In genomic region chr11:98752562-98753140, GRCm38 (mm10) we compare ENCODE assay signal across 10 mouse cellular contexts. TPM values are rescaled to one million over a fixed set of nuclear protein-coding genes. Genes with fewer than 3 reads are reported as not detected.
A peak's percentile ranks its signal among the peaks of the same experiment; 100 is the strongest.
DNase-seq lines count a peak whose midpoint lies in the region; ATAC-seq lines count a peak whose summit lies in the region.
"Had no signal": no experiment of that assay in that cellular context is flagged by ENCODE, and none has a peak within 500 bp of the region (broad histone marks: within the 10 kb centered on the region; RNA-seq: fewer than 3 reads in every experiment).

No protein-coding gene starts in this region.

- no peak for DNase-seq in forebrain, embryonic 11.5 days (ENCODE audit: low spot score)
- no peak for DNase-seq in liver, embryonic 11.5 days (ENCODE audit: low spot score)
- DNase-seq in liver, result no peak
- DNase-seq in adrenal gland, postnatal 10 days, result no peak

- ATAC-seq in forebrain, embryonic 13.5 days, result no peak
- no peak for ATAC-seq in forebrain, embryonic 11.5 days (replicated peaks; ENCODE audit: low FRiP score)
- ATAC-seq in liver, embryonic 11.5 days (replicated peaks; ENCODE audit: low FRiP score), result no peak
- no peak for ATAC-seq in intestine, embryonic 15.5 days
- no peak for ATAC-seq in neural tube, embryonic 15.5 days (ENCODE audit: low FRiP score)
- no peak for ATAC-seq in CD4-positive, CD25-positive, alpha-beta regulatory T cell, adult 4 months

- H3K9ac ChIP-seq in forebrain, embryonic 13.5 days, result peak overlapping the region; percentile 8; the same call in 1 of the 2 replicates
- no peak overlapping the region for H3K9ac ChIP-seq in forebrain, embryonic 11.5 days (ENCODE audit: low read length)
- peak overlapping the region; percentile 65 for H3K9ac ChIP-seq in liver, embryonic 11.5 days (ENCODE audit: low read depth, low read length)
- peak overlapping the region; percentile 18; the same call in 1 of the 2 replicates for H3K9ac ChIP-seq in intestine, embryonic 15.5 days
- H3K9ac ChIP-seq in neural tube, embryonic 15.5 days (replicated peaks), result no peak overlapping the region

- H3K4me3 ChIP-seq in forebrain, embryonic 13.5 days, result no peak overlapping the region
- H3K4me3 ChIP-seq in forebrain, embryonic 11.5 days (ENCODE audit: low read depth, low read length), result no peak overlapping the region
- no peak overlapping the region for H3K4me3 ChIP-seq in liver, embryonic 11.5 days (ENCODE audit: low read depth, low read length)
- 0 out of 2 replicates have a peak overlapping the region, but pooled peaks have one; percentile 2 for H3K4me3 ChIP-seq in intestine, embryonic 15.5 days (replicated peaks)
- H3K4me3 ChIP-seq in neural tube, embryonic 15.5 days (replicated peaks), result no peak overlapping the region

- no peaks in the 10 kb centered on the region for H3K27me3 ChIP-seq in forebrain, embryonic 13.5 days
- H3K27me3 ChIP-seq in forebrain, embryonic 11.5 days (ENCODE audit: control insufficient read depth, insufficient read depth, low read length), result no peaks in the 10 kb centered on the region
- H3K27me3 ChIP-seq in liver, embryonic 11.5 days (replicated peaks; ENCODE audit: control insufficient read depth, insufficient read depth, low read length), result no peaks in the 10 kb centered on the region
- H3K27me3 ChIP-seq in intestine, embryonic 15.5 days (replicated peaks), result no peaks in the 10 kb centered on the region
- H3K27me3 ChIP-seq in neural tube, embryonic 15.5 days (replicated peaks), result no peaks in the 10 kb centered on the region

- peaks cover 78% of the 10 kb centered on the region for H3K4me1 ChIP-seq in forebrain, embryonic 13.5 days
- peaks cover 41% of the 10 kb centered on the region for H3K4me1 ChIP-seq in forebrain, embryonic 11.5 days (replicated peaks; ENCODE audit: control insufficient read depth, insufficient read depth, low read length)
- peaks cover 93% of the 10 kb centered on the region for H3K4me1 ChIP-seq in liver, embryonic 11.5 days (replicated peaks; ENCODE audit: control insufficient read depth, insufficient read depth, low read length)
- H3K4me1 ChIP-seq in intestine, embryonic 15.5 days (replicated peaks), result peaks cover 81% of the 10 kb centered on the region
- H3K4me1 ChIP-seq in neural tube, embryonic 15.5 days, result peaks cover 80% of the 10 kb centered on the region

- H3K4me2 ChIP-seq in forebrain, embryonic 13.5 days, result no peak overlapping the region
- no peak overlapping the region for H3K4me2 ChIP-seq in forebrain, embryonic 11.5 days (ENCODE audit: low read depth, low read length, severe bottlenecking)
- peak overlapping the region; percentile 64 for H3K4me2 ChIP-seq in liver, embryonic 11.5 days
- H3K4me2 ChIP-seq in intestine, embryonic 15.5 days (replicated peaks), result peak overlapping the region; percentile 62
- H3K4me2 ChIP-seq in neural tube, embryonic 15.5 days, result no peak overlapping the region

- H3K9me3 ChIP-seq in forebrain, embryonic 13.5 days (replicated peaks), result no peaks in the 10 kb centered on the region
- H3K9me3 ChIP-seq in forebrain, embryonic 11.5 days (ENCODE audit: control insufficient read depth, low read length), result no peaks in the 10 kb centered on the region
- no peaks in the 10 kb centered on the region for H3K9me3 ChIP-seq in liver, embryonic 11.5 days (ENCODE audit: control insufficient read depth, low read length)
- no peaks in the 10 kb centered on the region for H3K9me3 ChIP-seq in intestine, embryonic 15.5 days
- no peaks in the 10 kb centered on the region for H3K9me3 ChIP-seq in neural tube, embryonic 15.5 days (replicated peaks)

- peak overlapping the region; percentile 95 for H3K27ac ChIP-seq in forebrain, embryonic 13.5 days
- no peak overlapping the region for H3K27ac ChIP-seq in forebrain, embryonic 11.5 days (ENCODE audit: low read depth, low read length)
- H3K27ac ChIP-seq in liver, embryonic 11.5 days (ENCODE audit: low read depth, low read length), result peak overlapping the region; percentile 83
- peak overlapping the region; percentile 93 for H3K27ac ChIP-seq in intestine, embryonic 15.5 days
- peak overlapping the region; percentile 89 for H3K27ac ChIP-seq in neural tube, embryonic 15.5 days (replicated peaks)

- WGBS in forebrain, embryonic 13.5 days, result 88% methylated on average over 10 of the region's 10 CpGs
- WGBS in forebrain, embryonic 11.5 days, result 90% methylated on average over 10 of the region's 10 CpGs
- 77% methylated on average over 10 of the region's 10 CpGs for WGBS in liver, embryonic 11.5 days
- 55% methylated on average over 10 of the region's 10 CpGs for whole genome bisulfite sequencing in intestine, embryonic 15.5 days
- WGBS in neural tube, embryonic 15.5 days, result 86% methylated on average over 10 of the region's 10 CpGs

- H3K36me3 ChIP-seq in forebrain, embryonic 13.5 days (ENCODE audit: poor library complexity, severe bottlenecking), result peaks cover 43% of the 10 kb centered on the region
- H3K36me3 ChIP-seq in forebrain, embryonic 11.5 days (ENCODE audit: control insufficient read depth, insufficient read depth, low read length), result no peaks in the 10 kb centered on the region
- peaks cover 10% of the 10 kb centered on the region; the same call in 1 of the 2 replicates for H3K36me3 ChIP-seq in liver, embryonic 11.5 days (ENCODE audit: control insufficient read depth, insufficient read depth, low read length)
- H3K36me3 ChIP-seq in intestine, embryonic 15.5 days, result peaks cover 26% of the 10 kb centered on the region; the same call in 1 of the 2 replicates
- H3K36me3 ChIP-seq in neural tube, embryonic 15.5 days, result peaks cover 30% of the 10 kb centered on the region

RNA-seq across cellular contexts. Expression of gene Thra, which starts 12.2 kb away (rescaled TPM):
- 93.5 and 95.2 TPM in 2 replicates for polyA plus RNA-seq in forebrain, embryonic 13.5 days (2015; fragmentation: Nextera tagmentation; extraction: Ambion mirVana)
- polyA plus RNA-seq in forebrain, embryonic 11.5 days (2014; fragmentation: Nextera tagmentation; extraction: Ambion mirVana), result 35.9 and 36.9 TPM in 2 replicates
- polyA plus RNA-seq in liver, embryonic 11.5 days (2014; fragmentation: Nextera tagmentation; extraction: Ambion mirVana), result 26.6 and 31.6 TPM in 2 replicates
- polyA plus RNA-seq in intestine, embryonic 15.5 days (2015; fragmentation: Nextera tagmentation; extraction: Ambion mirVana), result 42.7 and 45.5 TPM in 2 replicates
- polyA plus RNA-seq in neural tube, embryonic 15.5 days (2015; fragmentation: Nextera tagmentation; extraction: Ambion mirVana), result 104 and 125 TPM in 2 replicates
- 100 to 1,000 TPM; 135 to 184 TPM for total RNA-seq in adrenal gland, postnatal 10 days (2021)
- 1 to 10 TPM; 4.8 to 5.7 TPM for polyA plus RNA-seq in CD4-positive, CD25-positive, alpha-beta regulatory T cell, adult 4 months (2017; shearing (Covaris generic))

RNA-seq across cellular contexts. Expression of gene Nr1d1, which starts 22.5 kb away (rescaled TPM):
- polyA plus RNA-seq in forebrain, embryonic 13.5 days (2015; fragmentation: Nextera tagmentation; extraction: Ambion mirVana), result 2.1 and 2.3 TPM in 2 replicates
- 1.0 and 1.6 TPM in 2 replicates for polyA plus RNA-seq in forebrain, embryonic 11.5 days (2014; fragmentation: Nextera tagmentation; extraction: Ambion mirVana)
- polyA plus RNA-seq in liver, embryonic 11.5 days (2014; fragmentation: Nextera tagmentation; extraction: Ambion mirVana), result 2.1 and 2.7 TPM in 2 replicates
- 2.6 and 2.7 TPM in 2 replicates for polyA plus RNA-seq in intestine, embryonic 15.5 days (2015; fragmentation: Nextera tagmentation; extraction: Ambion mirVana)
- 3.8 and 4.0 TPM in 2 replicates for polyA plus RNA-seq in neural tube, embryonic 15.5 days (2015; fragmentation: Nextera tagmentation; extraction: Ambion mirVana)
- total RNA-seq in adrenal gland, postnatal 10 days (2021), result 10 to 100 TPM; 15.1 to 59.6 TPM
- 10 to 100 TPM in 1 of 2 experiments, 1 to 10 TPM in 1; 4.9 to 12.3 TPM for polyA plus RNA-seq in CD4-positive, CD25-positive, alpha-beta regulatory T cell, adult 4 months (2017; shearing (Covaris generic))

RNA-seq across cellular contexts. Expression of gene Med24, which starts 23.4 kb away (rescaled TPM):
- 79.0 and 86.0 TPM in 2 replicates for polyA plus RNA-seq in forebrain, embryonic 13.5 days (2015; fragmentation: Nextera tagmentation; extraction: Ambion mirVana)
- polyA plus RNA-seq in forebrain, embryonic 11.5 days (2014; fragmentation: Nextera tagmentation; extraction: Ambion mirVana), result 75.9 and 76.6 TPM in 2 replicates
- 61.9 and 63.6 TPM in 2 replicates for polyA plus RNA-seq in liver, embryonic 11.5 days (2014; fragmentation: Nextera tagmentation; extraction: Ambion mirVana)
- 39.6 and 42.5 TPM in 2 replicates for polyA plus RNA-seq in intestine, embryonic 15.5 days (2015; fragmentation: Nextera tagmentation; extraction: Ambion mirVana)
- polyA plus RNA-seq in neural tube, embryonic 15.5 days (2015; fragmentation: Nextera tagmentation; extraction: Ambion mirVana), result 59.6 and 60.9 TPM in 2 replicates
- 10 to 100 TPM; 40.4 to 58.0 TPM for total RNA-seq in adrenal gland, postnatal 10 days (2021)
- polyA plus RNA-seq in CD4-positive, CD25-positive, alpha-beta regulatory T cell, adult 4 months (2017; shearing (Covaris generic)), result 10 to 100 TPM; 27.0 to 37.5 TPM

RNA-seq across cellular contexts. Expression of gene Msl1, which starts 42.7 kb away (rescaled TPM):
- polyA plus RNA-seq in forebrain, embryonic 13.5 days (2015; fragmentation: Nextera tagmentation; extraction: Ambion mirVana), result 31.3 and 32.9 TPM in 2 replicates
- polyA plus RNA-seq in forebrain, embryonic 11.5 days (2014; fragmentation: Nextera tagmentation; extraction: Ambion mirVana), result 24.0 and 28.4 TPM in 2 replicates
- 14.8 and 17.7 TPM in 2 replicates for polyA plus RNA-seq in liver, embryonic 11.5 days (2014; fragmentation: Nextera tagmentation; extraction: Ambion mirVana)
- 18.9 and 19.7 TPM in 2 replicates for polyA plus RNA-seq in intestine, embryonic 15.5 days (2015; fragmentation: Nextera tagmentation; extraction: Ambion mirVana)
- polyA plus RNA-seq in neural tube, embryonic 15.5 days (2015; fragmentation: Nextera tagmentation; extraction: Ambion mirVana), result 27.5 and 30.1 TPM in 2 replicates
- total RNA-seq in adrenal gland, postnatal 10 days (2021), result 10 to 100 TPM; 79.4 to 88.6 TPM
- 10 to 100 TPM; 22.3 to 24.8 TPM for polyA plus RNA-seq in CD4-positive, CD25-positive, alpha-beta regulatory T cell, adult 4 months (2017; shearing (Covaris generic))

RNA-seq across cellular contexts. Expression of gene Csf3, which starts 51.6 kb away (rescaled TPM):
- 0.12 TPM in 1 of 2 replicates, not detected in the other for polyA plus RNA-seq in forebrain, embryonic 13.5 days (2015; fragmentation: Nextera tagmentation; extraction: Ambion mirVana)
- not detected in 2 replicates for polyA plus RNA-seq in forebrain, embryonic 11.5 days (2014; fragmentation: Nextera tagmentation; extraction: Ambion mirVana)
- polyA plus RNA-seq in liver, embryonic 11.5 days (2014; fragmentation: Nextera tagmentation; extraction: Ambion mirVana), result not detected in 2 replicates
- not detected in 2 replicates for polyA plus RNA-seq in intestine, embryonic 15.5 days (2015; fragmentation: Nextera tagmentation; extraction: Ambion mirVana)
- not detected in 2 replicates for polyA plus RNA-seq in neural tube, embryonic 15.5 days (2015; fragmentation: Nextera tagmentation; extraction: Ambion mirVana)
- not detected for total RNA-seq in adrenal gland, postnatal 10 days (2021)
- polyA plus RNA-seq in CD4-positive, CD25-positive, alpha-beta regulatory T cell, adult 4 months (2017; shearing (Covaris generic)), result not detected
- total RNA-seq: monocyte, adult 5-6 weeks had no signal
- polyA plus RNA-seq: C2C12 had no signal

Comparison
In these comparisons a context has a peak if more than half of its experiments do, and no peak if none do; other contexts are left out.
1. H3K9ac ChIP-seq: peak in forebrain, embryonic 13.5 days (single experiment), liver, embryonic 11.5 days (single experiment) and intestine, embryonic 15.5 days (single experiment); none in forebrain, embryonic 11.5 days (single experiment) and neural tube, embryonic 15.5 days (single experiment).
2. H3K4me2 ChIP-seq: peak in liver, embryonic 11.5 days (single experiment) and intestine, embryonic 15.5 days (single experiment); none in forebrain, embryonic 13.5 days (single experiment), forebrain, embryonic 11.5 days (single experiment) and neural tube, embryonic 15.5 days (single experiment).